Mouse (Mus musculus): ENCODE measurements around the gene Majin. TPM values are rescaled to one million over a fixed set of nuclear protein-coding genes. Genes with fewer than 3 reads are reported as not detected.

Majin gene
- total and polyA plus RNA-seq, 3 experiments = not detected

DNA sequence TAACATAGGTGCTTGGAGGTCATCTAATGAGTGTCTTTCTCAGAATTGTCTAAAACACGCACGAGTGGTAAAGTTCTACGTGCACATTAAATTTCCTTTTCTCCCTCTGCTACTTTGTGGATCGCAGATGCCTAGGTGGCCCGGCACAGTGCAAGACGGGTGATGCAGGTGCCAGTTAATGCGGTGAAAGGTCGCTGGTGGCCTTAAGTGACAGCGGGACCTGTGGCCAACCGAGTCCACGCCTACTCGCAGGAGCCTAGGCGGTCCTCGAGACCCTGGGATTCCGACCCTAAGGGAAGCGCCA is 43.9 kb upstream of the Majin start:
- peak overlapping the region; percentile 80 for H3K27ac ChIP-seq (ENCODE audit: insufficient read depth, low read depth)
- H3K79me2 ChIP-seq (replicated peaks; ENCODE audit: control insufficient read depth, extremely low read depth, insufficient read depth, poor library complexity, severe bottlenecking) = no peaks in the 10 kb centered on the region
- H3K9ac ChIP-seq (ENCODE audit: insufficient read depth, low read depth) = peak overlapping the region; percentile 70
- H3K27me3 ChIP-seq (replicated peaks) = peaks cover 4% of the 10 kb centered on the region
- peak overlapping the region; percentile 22; the same call in 1 of the 2 replicates for H3K4me2 ChIP-seq (ENCODE audit: insufficient read depth, low read depth, poor library complexity, severe bottlenecking)
- in situ Hi-C loops (cut with MboI; ENCODE audit: low pct_ligation_motif_present, low pct_unique_long_range_greater_than_20kb, low sequenced_read_pairs) = no loop called here
- DNase-seq (ENCODE audit: extremely low read depth) = peak; percentile 36
- H3K36me3 ChIP-seq (replicated peaks in 1 of 2; ENCODE audit: control insufficient read depth in 1 of 2, insufficient read depth in 1 of 2, low read length in 1 of 2) = peaks cover 4 to 27% of the 10 kb centered on the region in 2 experiments
- H3K4me1 ChIP-seq (ENCODE audit: control insufficient read depth in 1 of 2, insufficient read depth in 2 of 2) = peaks cover 8% of the 10 kb centered on the region in 2 experiments
- no peak; the same call in 1 of the 2 replicates for TF ChIP-seq BHLHE40 (IDR thresholded peaks at IDR 0.05; ENCODE audit: low read depth, low read length)
- TF ChIP-seq SIN3A (IDR thresholded peaks at IDR 0.05; ENCODE audit: low read length) = no peak
- TF ChIP-seq SMC3 (IDR thresholded peaks at IDR 0.05; ENCODE audit: low read depth, low read length) = no peak
- TF ChIP-seq ELF1 (IDR thresholded peaks at IDR 0.05; ENCODE audit: low read depth, low read length) = no peak
- TF ChIP-seq MXI1 (IDR thresholded peaks at IDR 0.05; ENCODE audit: low read depth, low read length) = peak; percentile 44; the same call in 1 of the 2 replicates
- TF ChIP-seq EP300 (IDR thresholded peaks at IDR 0.05; ENCODE audit: low read length) = 0 out of 2 replicates have a peak, but pooled peaks have one; percentile 19
- no peak for TF ChIP-seq MAZ (IDR thresholded peaks at IDR 0.05; ENCODE audit: low read depth, low read length)
- no peak for TF ChIP-seq USF2 (conservative IDR thresholded peaks at IDR 0.05; ENCODE audit: low read depth, low read length)
- TF ChIP-seq ZKSCAN1 (IDR thresholded peaks at IDR 0.05; ENCODE audit: borderline replicate concordance, low read depth, low read length) = no peak
- TF ChIP-seq E2F4 (IDR thresholded peaks at IDR 0.05; ENCODE audit: insufficient replicate concordance, low read depth, low read length) = no peak
- no peak for TF ChIP-seq MYC (IDR thresholded peaks at IDR 0.05; ENCODE audit: low read depth, low read length)
- TF ChIP-seq RAD21 (IDR thresholded peaks at IDR 0.05; ENCODE audit: low read depth, low read length) = no peak
- no peak for TF ChIP-seq NRF1 (IDR thresholded peaks at IDR 0.05; ENCODE audit: low read depth, low read length)
- TF ChIP-seq ETS1 (conservative IDR thresholded peaks at IDR 0.05; ENCODE audit: low read depth, low read length) = no peak
- TF ChIP-seq KAT2A (IDR thresholded peaks at IDR 0.05; ENCODE audit: insufficient replicate concordance, low read length) = no peak
- no peak for TF ChIP-seq POLR2A (IDR thresholded peaks at IDR 0.05; ENCODE audit: low read depth, low read length)
- no peak for TF ChIP-seq CTCF (conservative IDR thresholded peaks at IDR 0.05 in 1 of 2, IDR thresholded peaks at IDR 0.05 in 1 of 2; ENCODE audit: low read depth in 2 of 2, low read length in 2 of 2)
- dilution Hi-C loops (cut with MboI; ENCODE audit: extremely low pct_ligation_motif_present, extremely low pct_unique_long_range_greater_than_20kb, low sequenced_read_pairs) = no loop called here
- H3K4me3 ChIP-seq (replicated peaks in 1 of 3; ENCODE audit: low read depth in 2 of 3, low read length in 2 of 3, poor library complexity in 1 of 3) = peak overlapping the region; percentile 61 to 87 (median 79)
- H3K9me3 ChIP-seq (replicated peaks; ENCODE audit: low read length) = peaks cover 2% of the 10 kb centered on the region

DNA sequence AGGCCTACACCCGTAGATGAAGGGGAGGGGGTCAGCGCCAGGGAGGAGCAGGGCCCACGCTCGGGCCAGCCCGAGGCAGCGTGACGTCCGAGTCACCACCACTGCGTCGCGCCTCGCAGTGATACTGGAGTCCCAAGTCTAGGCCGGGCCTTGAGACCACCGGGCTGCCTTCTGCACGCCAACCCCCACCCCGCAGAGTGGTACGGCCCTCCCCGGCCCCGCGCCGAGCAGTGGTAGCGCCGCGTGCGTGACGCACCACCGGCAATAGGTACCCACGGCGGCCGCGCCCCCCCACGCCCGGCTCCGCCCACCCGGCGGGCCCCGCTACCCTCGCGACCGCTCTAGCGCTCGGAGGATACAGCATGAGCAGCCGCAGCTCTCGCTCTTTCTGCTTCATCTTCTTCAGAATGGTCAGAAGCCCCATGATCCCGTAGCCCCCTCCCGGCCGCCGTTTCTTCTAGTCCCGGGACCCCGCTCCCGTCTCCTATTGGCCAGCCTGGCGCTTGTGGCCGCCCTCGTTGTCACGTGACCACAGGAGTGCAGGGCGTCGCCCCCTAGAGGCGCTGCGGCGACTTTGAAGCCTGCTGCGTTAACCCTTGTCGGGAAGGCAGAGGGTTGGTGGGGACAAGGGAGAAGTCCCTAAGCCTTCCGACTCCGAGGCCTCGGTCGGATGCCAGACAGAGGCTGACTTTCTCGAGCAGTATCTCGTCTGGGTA is 43.4 kb upstream of the Majin start, which contains the start of gene Batf2:
Gene Batf2, plus strand, starts transcription at position 306 of the 716 bp plus-strand sequence.
- Histone ChIP-seq H3K79me2 (replicated peaks; ENCODE audit: control insufficient read depth, extremely low read depth, insufficient read depth, poor library complexity, severe bottlenecking) (no peaks in the 10 kb centered on the region), H3K4me3 (replicated peaks in 1 of 3; ENCODE audit: low read depth in 2 of 3, low read length in 2 of 3, poor library complexity in 1 of 3) (peak within 1 kb of the TSS; percentile 61 to 87 (median 79)), H3K4me2 (ENCODE audit: insufficient read depth, low read depth, poor library complexity, severe bottlenecking) (peak within 1 kb of the TSS; percentile 48), H3K9ac (ENCODE audit: insufficient read depth, low read depth) (peak within 1 kb of the TSS; percentile 77), H3K9me3 (replicated peaks; ENCODE audit: low read length) (peaks cover 2% of the 10 kb centered on the region), H3K36me3 (replicated peaks in 1 of 2; ENCODE audit: control insufficient read depth in 1 of 2, insufficient read depth in 1 of 2, low read length in 1 of 2) (peaks cover 4 to 22% of the 10 kb centered on the region in 2 experiments), H3K4me1 (ENCODE audit: control insufficient read depth in 1 of 2, insufficient read depth in 2 of 2) (peaks cover 8% of the 10 kb centered on the region in 2 experiments), H3K27me3 (replicated peaks) (peaks cover 4% of the 10 kb centered on the region), H3K27ac (ENCODE audit: insufficient read depth, low read depth) (peak within 1 kb of the TSS; percentile 80)
- dilution Hi-C loops (cut with MboI; ENCODE audit: extremely low pct_ligation_motif_present, extremely low pct_unique_long_range_greater_than_20kb, low sequenced_read_pairs) = no loop called here
- in situ Hi-C loops (cut with MboI; ENCODE audit: low pct_ligation_motif_present, low pct_unique_long_range_greater_than_20kb, low sequenced_read_pairs) = no loop called here
- DNase-seq (ENCODE audit: extremely low read depth) = peak; percentile 94
- TF ChIP-seq RCOR1 (conservative IDR thresholded peaks at IDR 0.05; ENCODE audit: low read depth, low read length) = no peak
- peak; percentile 73; the same call in 1 of the 2 replicates for TF ChIP-seq CHD1 (IDR thresholded peaks at IDR 0.05; ENCODE audit: low read depth, low read length)
- TF ChIP-seq MYC (IDR thresholded peaks at IDR 0.05; ENCODE audit: low read depth, low read length) = no peak
- TF ChIP-seq BHLHE40 (IDR thresholded peaks at IDR 0.05; ENCODE audit: low read depth, low read length) = peak; percentile 91
- no peak for TF ChIP-seq ZKSCAN1 (IDR thresholded peaks at IDR 0.05; ENCODE audit: borderline replicate concordance, low read depth, low read length)
- TF ChIP-seq POLR2A (IDR thresholded peaks at IDR 0.05; ENCODE audit: low read depth, low read length) = peak; percentile 71
- no peak for TF ChIP-seq POLR2AphosphoS2 (IDR thresholded peaks at IDR 0.05; ENCODE audit: low read depth, low read length)
- TF ChIP-seq SIN3A (IDR thresholded peaks at IDR 0.05; ENCODE audit: low read length) = peak; percentile 84
- TF ChIP-seq MXI1 (IDR thresholded peaks at IDR 0.05; ENCODE audit: low read depth, low read length) = peak; percentile 25; the same call in 1 of the 2 replicates
- TF ChIP-seq USF2 (conservative IDR thresholded peaks at IDR 0.05; ENCODE audit: low read depth, low read length) = peak; percentile 97
- TF ChIP-seq PAX5 (IDR thresholded peaks at IDR 0.05; ENCODE audit: low read length) = no peak
- no peak for TF ChIP-seq UBTF (IDR thresholded peaks at IDR 0.05; ENCODE audit: low read depth, low read length)
- TF ChIP-seq NELFE (IDR thresholded peaks at IDR 0.05; ENCODE audit: low read depth, low read length) = peak; percentile 86
- TF ChIP-seq EP300 (IDR thresholded peaks at IDR 0.05; ENCODE audit: low read length) = no peak
- TF ChIP-seq E2F4 (IDR thresholded peaks at IDR 0.05; ENCODE audit: insufficient replicate concordance, low read depth, low read length) = peak; percentile 30; the same call in 1 of the 2 replicates
- no peak for TF ChIP-seq JUND (conservative IDR thresholded peaks at IDR 0.05; ENCODE audit: low read depth, low read length)
- TF ChIP-seq MAFK (IDR thresholded peaks at IDR 0.05; ENCODE audit: insufficient replicate concordance, low read length) = no peak
- TF ChIP-seq NRF1 (IDR thresholded peaks at IDR 0.05; ENCODE audit: low read depth, low read length) = 0 out of 2 replicates have a peak, but pooled peaks have one; percentile 29
- TF ChIP-seq MEF2A (IDR thresholded peaks at IDR 0.05; ENCODE audit: borderline replicate concordance, low read depth, low read length) = peak; percentile 28
- TF ChIP-seq USF1 (IDR thresholded peaks at IDR 0.05; ENCODE audit: low read depth, low read length) = peak; percentile 99
- no peak for TF ChIP-seq GABPA (IDR thresholded peaks at IDR 0.05; ENCODE audit: insufficient replicate concordance, low read depth, low read length)
- TF ChIP-seq RAD21 (IDR thresholded peaks at IDR 0.05; ENCODE audit: low read depth, low read length) = no peak
- no peak for TF ChIP-seq JUN (IDR thresholded peaks at IDR 0.05; ENCODE audit: insufficient read depth, low read depth, low read length)

All from CH12.LX (cell line).